Comparison of ENCODE assay signal across 10 mouse cellular contexts in the genomic region with DNA sequence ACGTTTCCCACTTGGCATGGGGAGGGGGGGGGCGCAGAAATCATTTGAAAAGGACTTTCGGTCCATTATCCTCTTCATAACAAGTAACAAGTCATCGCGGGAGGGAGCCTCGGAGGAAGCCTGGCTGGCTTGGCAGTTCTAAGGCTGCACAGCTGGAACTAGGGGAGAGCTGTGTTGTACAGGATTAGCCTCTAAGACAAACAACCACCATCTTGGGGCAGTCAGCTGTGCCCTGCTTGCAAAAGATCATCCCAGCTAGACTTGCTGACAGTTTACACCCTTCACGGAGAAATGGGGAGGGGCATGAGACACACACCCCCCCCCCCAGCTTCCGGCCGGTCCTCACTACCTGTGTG. TPM values are rescaled to one million over a fixed set of nuclear protein-coding genes. Genes with fewer than 3 reads are reported as not detected.
DNase-seq lines count a peak whose midpoint lies in the region; ATAC-seq lines count a peak whose summit lies in the region.
"Had no signal": no experiment of that assay in that cellular context is flagged by ENCODE, and none has a peak within 500 bp of the region (broad histone marks: within the 10 kb centered on the region; RNA-seq: fewer than 3 reads in every experiment).

No protein-coding gene starts in this region.

- H3K4me2 ChIP-seq in heart, embryonic 13.5 days: peak overlapping the region; percentile 48
- peak overlapping the region; percentile 22; the same call in 1 of the 2 replicates for H3K4me2 ChIP-seq in forebrain, embryonic 14.5 days (ENCODE audit: low read length)
- H3K4me2 ChIP-seq in midbrain, embryonic 13.5 days (replicated peaks): peak overlapping the region; percentile 39

- peak overlapping the region; percentile 57 for H3K27ac ChIP-seq in heart, embryonic 13.5 days (replicated peaks)
- peak overlapping the region; percentile 64; the same call in 1 of the 2 replicates for H3K27ac ChIP-seq in forebrain, embryonic 14.5 days (ENCODE audit: low read depth, low read length)
- peak overlapping the region; percentile 83 for H3K27ac ChIP-seq in midbrain, embryonic 13.5 days
- H3K27ac ChIP-seq: layer of hippocampus, adult 2 months had no signal

- no peaks in the 10 kb centered on the region for H3K27me3 ChIP-seq in heart, embryonic 13.5 days (replicated peaks)
- no peaks in the 10 kb centered on the region for H3K27me3 ChIP-seq in forebrain, embryonic 14.5 days (replicated peaks; ENCODE audit: control insufficient read depth, insufficient read depth, low read length)
- H3K27me3 ChIP-seq in midbrain, embryonic 13.5 days: no peaks in the 10 kb centered on the region

- H3K4me3 ChIP-seq in heart, embryonic 13.5 days: no peak overlapping the region
- H3K4me3 ChIP-seq in forebrain, embryonic 14.5 days (ENCODE audit: low read depth, low read length): no peak overlapping the region
- peak overlapping the region; percentile 12; the same call in 1 of the 2 replicates for H3K4me3 ChIP-seq in midbrain, embryonic 13.5 days (replicated peaks)
- H3K4me3 ChIP-seq: layer of hippocampus, adult 2 months had no signal

- intact Hi-C loops in heart, postnatal 14 days (cut with DNase I): no loop called here

- WGBS in heart, embryonic 13.5 days: 34% methylated on average over 9 of the region's 9 CpGs
- 24% methylated on average over 9 of the region's 9 CpGs for WGBS in forebrain, embryonic 14.5 days
- 18% methylated on average over 9 of the region's 9 CpGs for WGBS in midbrain, embryonic 13.5 days

- no peak for DNase-seq in heart, postnatal 14 days
- DNase-seq in embryo, embryonic 10.5 days (ENCODE audit: low spot score): peak; percentile 18
- DNase-seq in forebrain, embryonic 14.5 days (ENCODE audit: low spot score): peak; percentile 52
- no peak for DNase-seq in gastrocnemius, adult 18-20 months (ENCODE audit: low spot score)
- DNase-seq in ovary, adult 18-20 months (ENCODE audit: low spot score): no peak
- DNase-seq in frontal cortex, postnatal 10 days (ENCODE audit: low spot score in 2 of 2): no peak

- H3K9me3 ChIP-seq in heart, embryonic 13.5 days: peaks cover 3% of the 10 kb centered on the region; the same call in 1 of the 2 replicates
- no peaks in the 10 kb centered on the region for H3K9me3 ChIP-seq in forebrain, embryonic 14.5 days (replicated peaks; ENCODE audit: control insufficient read depth, low read length)
- H3K9me3 ChIP-seq in midbrain, embryonic 13.5 days: no peaks in the 10 kb centered on the region

- H3K4me1 ChIP-seq in heart, embryonic 13.5 days: peaks cover 14% of the 10 kb centered on the region
- peaks cover 17% of the 10 kb centered on the region for H3K4me1 ChIP-seq in forebrain, embryonic 14.5 days (ENCODE audit: control insufficient read depth, insufficient read depth, low read length)
- peaks cover 20% of the 10 kb centered on the region for H3K4me1 ChIP-seq in midbrain, embryonic 13.5 days (replicated peaks)

- no peak overlapping the region for H3K9ac ChIP-seq in heart, embryonic 13.5 days
- peak overlapping the region; percentile 25; the same call in 1 of the 2 replicates for H3K9ac ChIP-seq in forebrain, embryonic 14.5 days (ENCODE audit: low read length)
- H3K9ac ChIP-seq in midbrain, embryonic 13.5 days (replicated peaks): no peak overlapping the region

- H3K36me3 ChIP-seq in heart, embryonic 13.5 days: no peaks in the 10 kb centered on the region
- no peaks in the 10 kb centered on the region for H3K36me3 ChIP-seq in forebrain, embryonic 14.5 days (ENCODE audit: control insufficient read depth, insufficient read depth, low read length)
- no peaks in the 10 kb centered on the region for H3K36me3 ChIP-seq in midbrain, embryonic 13.5 days

- no peak for ATAC-seq in heart, embryonic 13.5 days (ENCODE audit: extremely low read depth, insufficient number of reproducible peaks, low FRiP score, low TSS enrichment)
- ATAC-seq in forebrain, embryonic 14.5 days: peak; percentile 28; the same call in 1 of the 2 replicates
- peak; percentile 72 for ATAC-seq in midbrain, embryonic 13.5 days

RNA-seq across cellular contexts. Expression of gene Adcy5, which starts 14.1 kb away (rescaled TPM):
- 5.4 and 6.1 TPM in 2 replicates for polyA plus RNA-seq in heart, embryonic 13.5 days (2015; fragmentation: Nextera tagmentation; extraction: Ambion mirVana)
- total RNA-seq in heart, postnatal 14 days (2021): 10 to 100 TPM; 50.4 to 50.9 TPM
- 4.4 and 5.4 TPM in 2 replicates for polyA plus RNA-seq in forebrain, embryonic 14.5 days (2014; fragmentation: Nextera tagmentation; extraction: Ambion mirVana)
- 4.5 and 6.0 TPM in 2 replicates for polyA plus RNA-seq in midbrain, embryonic 13.5 days (2015; fragmentation: Nextera tagmentation; extraction: Ambion mirVana)
- total RNA-seq in gastrocnemius, adult 18-20 months (2021): 1 to 10 TPM; 1.9 TPM
- total RNA-seq: hematopoietic stem cell, adult 5-6 weeks had no signal

Comparison
In these comparisons a context has a peak if more than half of its experiments do, and no peak if none do; other contexts are left out.
1. DNase-seq: peak in embryo, embryonic 10.5 days (single experiment) and forebrain, embryonic 14.5 days (single experiment); none in heart, postnatal 14 days (0 of 2), gastrocnemius, adult 18-20 months (single experiment), ovary, adult 18-20 months (single experiment) and frontal cortex, postnatal 10 days (0 of 2).
2. Peak in every context shown above with its lines, with median percentiles within 50 percentile points of each other: H3K27ac ChIP-seq and H3K4me2 ChIP-seq.